Mouse (Mus musculus) heart, postnatal 0 days (tissue): ENCODE results near the gene Map3k3.

Source experiments
- CTCF ChIP-seq: IDR thresholded peaks from 2 replicates; pipeline ENCODE4 v1.5.1; 2016; ENCODE audit warnings: antibody characterized with exemption, control low read depth, low read depth
- EP300 ChIP-seq: IDR thresholded peaks from 2 replicates; pipeline ENCODE4 v1.6.1; 2016; ENCODE audit warnings: antibody characterized with exemption, low read depth

- TF ChIP-seq CTCF (no peak), EP300 (no peak)
Observed at GRCm38 (mm10) chr11:106061311-106061710, 23.1 kb upstream of the Map3k3 start.
